Mouse (Mus musculus) liver, embryonic 13.5 days (tissue): ENCODE data around the gene Pltp. TPM values are rescaled to one million over a fixed set of nuclear protein-coding genes. Genes with fewer than 3 reads are reported as not detected.

Experiments
- ATAC-seq: fragments of 200-750 bp; cut with Nextera tagmentation; 2 replicates; pipeline ENCODE4 v1.8.0; 2017; ENCODE audit warnings: low read depth, mild to moderate bottlenecking, moderate number of reproducible peaks, moderate library complexity
- DNase-seq: peaks from one replicate; pipeline ENCODE4 v3.0.0; 2022
- H3K27ac ChIP-seq: fragments of 300-500 bp; sonication (generic); 2 replicates; pipeline ENCODE4 v1.5.1; 2015; ENCODE audit warnings: moderate library complexity, mild to moderate bottlenecking, inconsistent platforms
- H3K27me3 ChIP-seq: fragments of 300-500 bp; sonication (generic); 2 replicates; pipeline ENCODE4 v1.6.1; 2015; ENCODE audit warnings: mild to moderate bottlenecking, inconsistent platforms
- H3K36me3 ChIP-seq: fragments of 300-500 bp; sonication (generic); 2 replicates; pipeline ENCODE4 v1.6.1; 2015; ENCODE audit warnings: mild to moderate bottlenecking, inconsistent platforms
- H3K4me1 ChIP-seq: fragments of 300-500 bp; sonication (generic); replicated peaks from 2 replicates; pipeline ENCODE4 v1.6.1; 2015; ENCODE audit warnings: inconsistent platforms
- H3K4me2 ChIP-seq: fragments of 300-500 bp; sonication (generic); 2 replicates; pipeline ENCODE4 v1.6.1; 2015; ENCODE audit warnings: inconsistent platforms, mild to moderate bottlenecking, moderate library complexity
- H3K4me3 ChIP-seq: fragments of 300-500 bp; sonication (generic); replicated peaks from 2 replicates; pipeline ENCODE4 v1.5.1; 2015; ENCODE audit warnings: mild to moderate bottlenecking, inconsistent platforms
- H3K9ac ChIP-seq: fragments of 300-500 bp; sonication (generic); 2 replicates; pipeline ENCODE4 v1.6.1; 2015; ENCODE audit warnings: mild to moderate bottlenecking, inconsistent platforms
- H3K9me3 ChIP-seq: fragments of 300-500 bp; sonication (generic); replicated peaks from 2 replicates; pipeline ENCODE4 v1.6.1; 2016; ENCODE audit warnings: inconsistent platforms
- WGBS: fragments of 180-500 bp; shearing (Covaris S2); methylation state at CpG from one replicate; pipeline ENCODE4 v1.1.7; 2015; ENCODE audit not compliant: insufficient replicate concordance; 5-methylcytosine and 5-hydroxymethylcytosine counted together
- polyA plus RNA-seq: library from polyadenylated mRNA; unstranded; fragments of >200 nt; fragmentation: Nextera tagmentation; extraction: Ambion mirVana; gene quantifications from 2 replicates; pipeline ENCODE4 v1.2.1, GENCODE M21; 2015

Pltp gene
- polyA plus RNA-seq, 1 experiment from 2014 or later = 8.3 TPM

DNA sequence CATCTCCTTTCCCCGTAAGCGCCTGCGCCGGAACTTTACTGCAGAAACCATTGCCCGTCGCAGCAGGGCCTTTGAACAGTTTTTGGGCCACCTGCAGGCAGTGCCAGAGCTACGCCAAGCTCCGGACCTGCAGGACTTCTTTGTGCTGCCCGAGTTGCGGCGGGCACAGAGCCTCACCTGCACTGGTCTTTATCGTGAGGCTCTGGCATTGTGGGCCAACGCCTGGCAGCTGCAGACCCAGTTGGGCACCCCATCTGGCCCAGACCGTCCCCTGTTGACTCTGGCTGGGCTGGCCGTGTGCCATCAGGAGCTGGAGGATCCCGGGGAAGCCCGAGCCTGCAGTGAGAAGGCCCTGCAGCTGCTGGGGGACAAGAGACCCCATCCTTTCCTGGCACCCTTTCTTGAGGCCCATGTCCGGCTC, 65.7 kb downstream of the Pltp start:
- no peak overlapping the region for H3K9ac ChIP-seq

DNA sequence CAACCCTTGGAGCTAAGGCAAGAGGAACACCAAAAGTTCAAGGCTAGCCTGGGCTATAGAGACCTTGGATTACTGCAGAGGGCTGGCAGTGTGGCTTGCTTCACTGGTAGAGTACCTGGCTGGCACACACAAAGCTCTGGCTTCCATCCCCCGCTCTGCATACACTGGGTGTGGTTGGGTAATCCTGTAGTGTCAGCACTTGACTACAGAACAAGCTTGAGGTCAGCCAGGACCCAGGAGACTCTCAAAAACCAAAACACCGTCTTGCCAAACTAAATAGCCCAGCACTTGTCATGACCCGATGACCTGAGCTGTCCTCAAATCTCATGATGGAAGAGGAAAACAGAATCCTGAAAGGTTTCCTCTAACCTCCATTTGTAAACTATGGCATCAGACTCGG, 67.1 kb downstream of the Pltp start:
- no peak overlapping the region for H3K4me3 ChIP-seq
- DNase-seq = no peak
- no peak overlapping the region for H3K4me2 ChIP-seq
- H3K27me3 ChIP-seq = peaks cover 18% of the 10 kb centered on the region
- no peak overlapping the region for H3K9ac ChIP-seq
- H3K36me3 ChIP-seq = peaks cover 58% of the 10 kb centered on the region
- H3K9me3 ChIP-seq = no peaks in the 10 kb centered on the region
- 77% methylated on average over 4 of the region's 4 CpGs for WGBS
- H3K27ac ChIP-seq = peak overlapping the region; percentile 51
- ATAC-seq = no peak
- peaks cover 59% of the 10 kb centered on the region for H3K4me1 ChIP-seq

More for the DNA sequence above, 65.7 kb downstream of the Pltp start:
- WGBS = 91% methylated on average over 18 of the region's 18 CpGs
- Histone ChIP-seq H3K9me3 (no peaks in the 10 kb centered on the region), H3K27me3 (peaks cover 5% of the 10 kb centered on the region), H3K36me3 (peaks cover 72% of the 10 kb centered on the region), H3K4me2 (no peak overlapping the region), H3K27ac (no peak overlapping the region), H3K4me3 (no peak overlapping the region), H3K4me1 (peaks cover 45% of the 10 kb centered on the region)
- DNase-seq (no peak), ATAC-seq (no peak)

Other genes starting within 250 kb of the Pltp start
- not detected in 2 replicates for gene Wfdc6b, start 244.2 kb downstream of the Pltp start, polyA plus RNA-seq
- gene Wfdc8, start 244.1 kb downstream of the Pltp start, polyA plus RNA-seq = not detected in 2 replicates
- gene Wfdc16, start 218.9 kb downstream of the Pltp start, polyA plus RNA-seq = not detected in 2 replicates
- gene Wfdc10, start 201.7 kb downstream of the Pltp start, polyA plus RNA-seq = not detected in 2 replicates
- not detected in 2 replicates for gene Wfdc9, start 201.1 kb downstream of the Pltp start, polyA plus RNA-seq
- gene Wfdc11, start 183.6 kb downstream of the Pltp start, polyA plus RNA-seq = not detected in 2 replicates
- gene Wfdc13, start 172.6 kb downstream of the Pltp start, polyA plus RNA-seq = not detected in 2 replicates
- gene Spint4, start 159.2 kb downstream of the Pltp start, polyA plus RNA-seq = not detected in 2 replicates
- gene Spint5, start 142.4 kb downstream of the Pltp start, polyA plus RNA-seq = not detected in 2 replicates
- 0.93 and 1.0 TPM in 2 replicates for gene Wfdc3, start 111.8 kb downstream of the Pltp start, polyA plus RNA-seq
- gene Dnttip1, start 111.7 kb downstream of the Pltp start, polyA plus RNA-seq = 47.3 and 49.8 TPM in 2 replicates
- 762 and 764 TPM in 2 replicates for gene Ube2c, start 87.8 kb downstream of the Pltp start, polyA plus RNA-seq
- 5.1 and 8.4 TPM in 2 replicates for gene Tnnc2, start 77.7 kb downstream of the Pltp start, polyA plus RNA-seq
- gene Snx21, start 71.9 kb downstream of the Pltp start, polyA plus RNA-seq = 4.1 TPM in 2 replicates
- 18.8 and 20.3 TPM in 2 replicates for gene Acot8, start 52.8 kb downstream of the Pltp start, polyA plus RNA-seq
- gene Zswim3, start 52.6 kb downstream of the Pltp start, polyA plus RNA-seq = 4.3 and 5.1 TPM in 2 replicates
- gene Zswim1, start 35.0 kb downstream of the Pltp start, polyA plus RNA-seq = 6.2 and 6.9 TPM in 2 replicates
- not detected in 2 replicates for gene Spata25, start 29.2 kb downstream of the Pltp start, polyA plus RNA-seq
- gene Ctsa, start 24.8 kb downstream of the Pltp start, polyA plus RNA-seq = 65.4 and 69.2 TPM in 2 replicates
- 2.4 and 2.5 TPM in 2 replicates for gene Neurl2, start 24.3 kb downstream of the Pltp start, polyA plus RNA-seq
- 45.5 and 48.3 TPM in 2 replicates for gene Pcif1, start 21.6 kb upstream of the Pltp start, polyA plus RNA-seq
- 5.4 and 6.1 TPM in 2 replicates for gene Zfp335, start 54.0 kb upstream of the Pltp start, polyA plus RNA-seq
- 1.1 and 1.2 TPM in 2 replicates for gene Mmp9, start 83.1 kb upstream of the Pltp start, polyA plus RNA-seq
- gene Slc12a5, start 103.1 kb upstream of the Pltp start, polyA plus RNA-seq = 0.17 and 0.18 TPM in 2 replicates
- gene Ncoa5, start 177.2 kb upstream of the Pltp start, polyA plus RNA-seq = 18.3 and 22.2 TPM in 2 replicates
- 3.4 and 3.8 TPM in 2 replicates for gene Cd40, start 197.9 kb upstream of the Pltp start, polyA plus RNA-seq
- gene 1700025C18Rik, start 233.0 kb upstream of the Pltp start, polyA plus RNA-seq = not detected in 2 replicates